Mouse (Mus musculus) spleen, adult 18-20 months (tissue): ENCODE data around the gene Tmem215.

Experiments
- DNase-seq, 2 experiments: peaks; one replicate each; pipeline ENCODE4 v3.0.0; 2022; ENCODE audit warnings: mixed read lengths in 2 of 2

Gene Tmem215

DNA sequence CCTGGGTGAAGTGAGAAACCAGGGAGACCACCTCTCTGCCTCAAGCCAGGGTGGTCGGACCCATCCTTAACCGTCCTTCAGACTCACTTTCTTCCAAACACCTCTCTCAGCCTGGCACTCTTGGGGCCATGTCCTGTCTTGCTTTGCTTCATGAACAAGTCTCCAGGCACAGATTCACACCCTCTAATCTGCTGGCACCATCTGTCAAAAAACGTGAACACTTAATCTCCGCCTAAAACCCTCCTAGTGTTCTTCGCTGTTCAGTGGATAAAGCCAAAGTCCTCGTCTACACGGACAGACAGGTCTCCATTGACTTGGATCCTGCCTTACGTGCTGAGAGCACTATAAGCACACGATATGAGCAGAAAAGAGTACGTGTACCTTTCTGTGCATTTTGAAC is at the start of gene Tmem215:
TSS of gene Tmem215 (plus strand) at position 301 of the 400 bp plus-strand sequence.
- no peak for DNase-seq

- DNase-seq: no peak
Observed at GRCm38 (mm10) chr4:40431916-40432315, 40.1 kb upstream of the Tmem215 start.

DNA sequence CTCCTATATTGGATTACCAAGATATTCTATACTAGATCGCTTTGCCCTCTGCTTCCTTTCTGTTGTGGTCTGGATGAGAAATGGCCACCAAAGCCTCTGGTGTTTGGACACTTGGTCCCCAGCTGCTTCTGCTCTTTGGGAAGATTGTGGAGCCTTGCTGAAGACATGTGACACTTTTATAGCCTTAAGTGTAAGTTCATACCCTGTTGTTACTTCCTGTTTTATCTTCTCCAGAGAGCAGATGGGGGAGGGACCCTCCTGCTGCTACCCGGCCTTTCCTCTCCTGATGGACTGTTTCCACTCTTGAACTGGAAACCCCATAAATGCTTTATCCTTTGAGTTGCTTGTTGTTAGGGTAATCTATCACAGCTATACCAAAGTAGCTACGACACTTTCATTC is 38.6 kb upstream of the Tmem215 start:
- DNase-seq: no peak

DNA sequence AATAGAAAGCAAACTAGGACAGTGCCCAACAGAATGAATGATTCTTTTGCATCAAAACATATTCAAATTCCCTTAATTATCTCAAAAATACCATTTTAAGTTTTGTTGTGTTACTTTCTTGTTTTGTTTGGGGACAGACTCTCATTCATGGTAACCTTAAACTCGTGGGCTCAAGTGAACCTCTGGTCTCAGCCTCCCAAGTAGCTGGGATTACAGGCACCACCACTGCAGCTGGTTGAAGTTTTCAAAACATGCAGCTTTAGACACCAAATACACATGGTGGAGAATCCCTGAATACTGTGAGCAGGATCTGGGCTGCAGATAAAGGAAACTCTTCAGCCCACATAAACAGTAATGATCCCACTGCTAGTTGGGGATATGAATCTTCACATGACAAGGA is 37.6 kb upstream of the Tmem215 start:
- DNase-seq: no peak

DNA sequence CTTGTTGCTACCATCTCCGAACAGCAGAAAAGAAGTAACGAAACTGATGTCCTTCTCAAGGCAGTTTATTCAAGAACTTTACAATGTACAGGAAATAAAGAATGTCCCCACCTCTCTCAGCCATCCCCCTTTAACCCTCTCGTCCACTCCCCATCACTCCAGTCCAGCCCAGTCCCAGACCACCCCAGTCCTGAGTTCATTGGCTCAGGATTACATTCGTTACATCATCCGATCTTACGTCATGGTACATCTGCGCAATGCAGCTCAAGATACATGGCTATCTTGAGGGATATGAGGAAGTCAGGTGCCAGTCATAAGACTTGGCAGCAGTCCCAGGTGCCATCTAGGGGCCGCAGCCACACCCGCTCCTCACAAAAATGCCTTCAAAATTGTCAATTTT is 28.4 kb upstream of the Tmem215 start:
- DNase-seq: no peak

DNA sequence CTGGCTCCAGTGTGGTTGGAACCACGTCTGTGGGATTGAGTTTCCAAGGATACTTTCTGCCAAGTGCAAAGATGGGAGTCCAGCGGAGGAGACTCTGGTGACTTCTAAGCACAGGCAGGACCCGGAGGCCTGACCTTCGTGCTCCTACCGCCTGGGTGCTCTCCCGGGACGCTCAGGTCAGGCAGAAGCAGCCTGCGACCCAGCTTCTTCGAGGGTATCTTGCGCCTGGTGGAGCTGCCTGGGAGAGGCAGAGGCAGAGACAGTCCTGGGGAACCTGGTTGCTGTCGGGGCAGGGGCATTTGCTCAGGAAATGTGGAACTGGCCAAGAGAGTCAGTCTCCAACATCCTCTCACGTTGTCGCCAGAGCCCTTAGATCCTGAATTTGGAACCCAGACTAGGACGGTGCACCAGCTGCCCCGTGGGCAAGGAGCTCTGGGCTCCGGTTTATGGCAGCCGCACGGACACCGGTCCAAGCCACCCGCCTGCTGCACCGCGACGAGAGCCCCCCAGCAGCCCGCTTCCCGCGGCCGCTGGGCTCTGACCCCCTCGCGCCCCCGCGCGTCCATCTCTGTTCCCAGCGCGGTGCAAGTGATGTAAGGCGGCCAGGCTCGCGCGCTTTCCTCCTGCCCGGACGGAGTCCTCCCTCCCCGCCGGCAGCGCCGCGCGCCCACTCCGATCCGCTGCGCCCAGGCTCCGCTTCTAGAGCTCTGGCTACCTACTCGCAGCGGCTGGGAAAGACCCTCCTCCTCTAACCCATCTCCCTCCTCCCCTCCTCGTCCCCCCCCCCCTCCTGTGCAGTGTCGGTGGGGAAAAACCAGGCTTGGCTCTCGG is 935 bp downstream of the Tmem215 start:
- peak in 1 of 2 experiments; percentile 6 for DNase-seq

DNA sequence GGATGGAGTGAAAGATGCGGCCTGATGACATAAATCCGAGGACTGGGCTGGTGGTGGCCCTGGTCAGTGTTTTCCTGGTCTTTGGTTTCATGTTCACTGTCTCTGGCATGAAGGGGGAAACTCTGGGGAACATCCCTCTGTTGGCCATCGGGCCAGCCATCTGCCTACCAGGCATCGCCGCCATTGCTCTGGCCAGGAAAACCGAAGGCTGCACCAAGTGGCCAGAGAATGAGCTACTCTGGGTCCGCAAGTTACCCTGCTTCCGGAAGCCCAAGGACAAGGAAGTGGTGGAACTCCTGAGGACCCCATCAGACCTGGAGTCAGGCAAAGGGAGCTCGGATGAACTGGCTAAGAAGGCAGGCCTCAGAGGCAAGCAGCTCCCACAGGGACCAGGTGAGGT is 1.9 kb downstream of the Tmem215 start:
- no peak for DNase-seq

DNA sequence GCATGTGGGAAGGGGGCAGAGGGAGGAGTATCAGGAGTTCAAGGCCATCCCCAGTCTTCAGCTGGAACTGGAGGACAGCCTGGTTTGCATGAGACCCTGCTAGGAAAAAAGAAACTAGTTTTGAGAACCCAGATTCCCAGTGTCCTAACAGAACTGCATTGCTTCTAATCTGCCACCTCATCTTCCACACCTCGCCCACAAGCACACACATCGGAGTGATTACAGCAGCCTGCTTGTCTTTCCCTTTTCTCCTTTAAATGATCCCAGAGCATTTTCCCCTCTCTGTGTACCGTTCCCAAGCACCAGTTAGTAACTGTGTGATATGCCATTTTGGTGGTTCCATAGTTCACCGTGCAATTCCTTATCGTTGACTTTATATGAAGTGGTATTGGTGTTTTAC is 6.0 kb downstream of the Tmem215 start:
- no peak for DNase-seq

GRCm38 (mm10) chr4:40486546-40486945 is 14.6 kb downstream of the Tmem215 start:
- no peak for DNase-seq

- DNase-seq: no peak
Observed at GRCm38 (mm10) chr4:40491731-40492130, 19.8 kb downstream of the Tmem215 start.

DNA sequence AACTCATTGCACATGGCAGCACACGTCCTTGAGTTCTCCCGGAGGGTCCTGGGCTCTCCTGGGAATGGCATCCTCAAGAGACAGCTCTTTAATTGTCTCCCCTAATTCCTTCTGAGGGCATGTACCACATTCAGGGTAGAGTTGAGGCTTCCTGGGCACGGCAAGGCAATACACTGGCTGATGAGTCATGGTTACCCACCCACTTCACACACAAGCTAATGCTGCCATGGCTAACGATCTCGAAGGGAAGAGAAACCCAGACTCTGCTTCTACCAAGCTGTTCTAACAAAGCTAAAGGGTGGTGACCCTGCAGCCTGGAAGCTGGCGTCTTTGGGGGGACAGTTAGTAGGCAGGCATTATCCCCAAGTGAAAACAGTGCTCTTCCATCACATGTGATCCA is 24.4 kb downstream of the Tmem215 start:
- DNase-seq: no peak

DNA sequence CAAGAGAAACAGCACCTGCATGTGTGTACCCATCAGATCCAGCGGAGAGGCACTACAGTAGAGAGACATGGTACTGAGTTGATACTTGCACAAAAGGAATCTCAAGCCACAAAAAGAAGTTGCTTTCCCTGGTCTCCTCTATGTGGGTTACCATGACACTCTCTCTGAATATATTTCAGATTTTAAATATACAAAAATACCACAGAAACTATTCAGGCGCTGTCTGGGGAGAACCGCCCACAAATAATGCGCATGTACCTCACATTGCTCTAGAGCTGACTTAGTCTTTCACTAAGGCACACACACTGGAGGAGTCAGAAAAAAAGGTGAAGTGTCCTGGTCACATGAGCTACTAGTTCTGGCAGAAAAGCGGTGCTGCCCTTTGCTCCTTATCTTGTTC is 24.8 kb downstream of the Tmem215 start:
- DNase-seq: no peak

- no peak for DNase-seq
Observed at GRCm38 (mm10) chr4:40499812-40500591, 28.0 kb downstream of the Tmem215 start.

DNA sequence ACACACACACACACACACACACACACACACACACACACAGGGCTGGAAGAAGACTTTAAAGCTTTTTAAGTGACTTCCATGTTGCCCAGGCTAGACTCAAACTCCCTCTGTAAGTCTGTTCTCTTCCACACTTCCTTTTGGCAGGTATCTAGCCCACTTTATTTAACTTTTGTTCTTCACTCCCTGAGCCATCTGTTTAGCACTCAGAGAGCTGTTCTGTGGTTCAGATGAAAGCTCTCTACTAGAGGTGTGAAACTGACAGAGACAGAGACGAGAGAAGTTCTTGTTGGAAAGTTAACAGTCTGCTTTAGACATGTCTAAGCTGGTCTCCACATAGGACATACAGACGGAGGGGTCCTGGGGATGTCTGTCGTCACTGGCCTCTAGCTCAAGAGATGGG is 30.5 kb downstream of the Tmem215 start:
- DNase-seq: no peak

DNA sequence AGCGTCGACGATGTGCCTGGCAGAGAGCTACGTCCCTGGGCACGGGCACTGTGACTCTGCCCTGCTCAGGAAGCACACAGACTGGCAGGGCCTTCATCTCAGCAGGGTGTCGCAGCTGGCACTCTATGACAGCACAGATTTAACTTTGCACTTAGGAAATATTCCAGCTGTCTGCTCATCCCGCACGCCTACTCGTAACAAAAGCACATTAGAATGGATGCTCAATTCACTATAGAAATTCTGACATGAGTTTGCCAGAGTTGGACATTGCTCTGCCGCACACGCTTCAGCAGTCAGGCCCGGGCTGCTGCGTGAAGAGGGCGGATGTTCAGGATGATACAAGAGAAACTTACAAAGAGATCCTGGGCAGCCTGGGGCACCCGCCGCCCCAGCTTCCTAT is 37.6 kb downstream of the Tmem215 start:
- no peak for DNase-seq

- DNase-seq: no peak
Observed at GRCm38 (mm10) chr4:40513235-40513634, 41.3 kb downstream of the Tmem215 start.

- DNase-seq: no peak
Observed at GRCm38 (mm10) chr4:40518545-40519324, 46.8 kb downstream of the Tmem215 start.
